Mouse (Mus musculus) myocyte (in vitro differentiated cells): ENCODE measurements at regions not wholly inside any gene's neighbourhood (a gene's known extent, or its start where the extent isn't known, plus 50 kb on each side); places are given as distances from the start of the nearest gene placed in this dataset.

ENCODE experiments used
- POLR2A ChIP-seq: IDR thresholded peaks from one replicate; pipeline ENCODE4 v1.6.1; 2011; ENCODE audit warnings: low read depth, mild to moderate bottlenecking, control low read depth, moderate library complexity; ENCODE audit not compliant: insufficient read length
- POLR2AphosphoS2 ChIP-seq: IDR thresholded peaks from one replicate; pipeline ENCODE4 v1.6.1; 2011; ENCODE audit warnings: low read depth, control low read depth; ENCODE audit not compliant: insufficient read length

- TF ChIP-seq POLR2A, result no peak
- TF ChIP-seq POLR2AphosphoS2, result no peak
Measured at GRCm38 (mm10) chr1:94342576-94342975, 290.2 kb upstream of the Pdcd1 start.
